Mouse (Mus musculus): ENCODE results near the gene Tmem177.

GRCm38 (mm10) chr1:119891865-119892264, 21.1 kb downstream of the Tmem177 start:
- TF ChIP-seq SIN3A (IDR thresholded peaks at IDR 0.05; ENCODE audit: low read length), result no peak
- TF ChIP-seq SMC3 (IDR thresholded peaks at IDR 0.05; ENCODE audit: low read depth, low read length), result no peak
- no peak for TF ChIP-seq ZMIZ1 (IDR thresholded peaks at IDR 0.05; ENCODE audit: low read depth, low read length)
- TF ChIP-seq ZC3H11A (IDR thresholded peaks at IDR 0.05; ENCODE audit: low read depth, low read length), result no peak
- no peak for TF ChIP-seq TCF12 (IDR thresholded peaks at IDR 0.05; ENCODE audit: low read depth, low read length)
- TF ChIP-seq TBP (conservative IDR thresholded peaks at IDR 0.05; ENCODE audit: low read depth, low read length), result no peak
- TF ChIP-seq USF2 (conservative IDR thresholded peaks at IDR 0.05; ENCODE audit: low read depth, low read length), result no peak
- no peak for TF ChIP-seq CTCF (conservative IDR thresholded peaks at IDR 0.05 in 1 of 2, IDR thresholded peaks at IDR 0.05 in 1 of 2; ENCODE audit: low read depth in 2 of 2, low read length in 2 of 2)

Measured in CH12.LX (cell line).